Mouse (Mus musculus) lung, postnatal 0 days (tissue): Measurements from ENCODE around the gene Olfr554.
"Not testable (repeated sequence)": the region's sequence is repeated elsewhere in the genome, so short reads cannot be mapped to it uniquely, and the experiment has no call there.

Experiments used
- CTCF ChIP-seq: IDR thresholded peaks from 2 replicates; pipeline ENCODE4 v1.5.1; 2016; ENCODE audit warnings: antibody characterized with exemption, mild to moderate bottlenecking
- EP300 ChIP-seq: IDR thresholded peaks from 2 replicates; pipeline ENCODE4 v1.6.1; 2016; ENCODE audit warnings: antibody characterized with exemption, mild to moderate bottlenecking, control low read depth

GRCm38 (mm10) chr7:102620368-102620767 lies 17.9 kb upstream of the Olfr554 start:
- not testable (repeated sequence) for TF ChIP-seq CTCF, EP300
